Mouse (Mus musculus) cerebellum, adult 2 months (tissue): ENCODE data around the gene Cbl. TPM values are rescaled to one million over a fixed set of nuclear protein-coding genes. Genes with fewer than 3 reads are reported as not detected.

ENCODE experiments used
- DNase-seq, 2 experiments: peaks; one replicate each; pipeline ENCODE4 v3.0.0; 2021
- H3K27ac ChIP-seq: fragments of 200-500 bp; 2 replicates; pipeline ENCODE4 v1.5.1; 2012; ENCODE audit warnings: low read length, control low read depth, inconsistent platforms; ENCODE audit not compliant: insufficient read depth
- H3K27me3 ChIP-seq: fragments of 200-500 bp; 2 replicates; pipeline ENCODE4 v1.6.1; 2012; ENCODE audit warnings: inconsistent platforms, mild to moderate bottlenecking, low read length, moderate library complexity; ENCODE audit not compliant: control insufficient read depth, insufficient read depth
- H3K4me1 ChIP-seq: fragments of 200-500 bp; 2 replicates; pipeline ENCODE4 v1.6.1; 2011; ENCODE audit warnings: low read length; ENCODE audit not compliant: control insufficient read depth, insufficient read depth
- H3K4me3 ChIP-seq: fragments of 200-500 bp; replicated peaks from 2 replicates; pipeline ENCODE3; 2011; ENCODE audit warnings: mild to moderate bottlenecking, low read depth, low read length, control low read depth; ENCODE audit not compliant: insufficient read depth
- CTCF ChIP-seq: fragments of 200-500 bp; IDR thresholded peaks from 2 replicates; pipeline ENCODE4 v1.5.1; 2011; ENCODE audit warnings: low read depth, mild to moderate bottlenecking, control low read depth, low read length, moderate library complexity, borderline replicate concordance; ENCODE audit not compliant: insufficient read depth
- POLR2A ChIP-seq: fragments of 200-500 bp; IDR thresholded peaks from 2 replicates; pipeline ENCODE4 v1.6.1; 2011; ENCODE audit warnings: low read length, control low read depth, borderline replicate concordance; ENCODE audit not compliant: insufficient read depth
- WGBS: fragments of 180-500 bp; shearing (Covaris S2); methylation state at CpG from one replicate; pipeline ENCODE4 v1.1.7; 2018; 5-methylcytosine and 5-hydroxymethylcytosine counted together
- polyA plus RNA-seq: library from polyadenylated mRNA; depleted of rRNA; stranded (reverse); fragments of >200 nt; gene quantifications from 2 replicates; pipeline ENCODE4 v1.2.3, GENCODE M21; 2012; rRNA removed

Cbl gene
- polyA plus RNA-seq, 1 experiment = 14.5 TPM

DNA sequence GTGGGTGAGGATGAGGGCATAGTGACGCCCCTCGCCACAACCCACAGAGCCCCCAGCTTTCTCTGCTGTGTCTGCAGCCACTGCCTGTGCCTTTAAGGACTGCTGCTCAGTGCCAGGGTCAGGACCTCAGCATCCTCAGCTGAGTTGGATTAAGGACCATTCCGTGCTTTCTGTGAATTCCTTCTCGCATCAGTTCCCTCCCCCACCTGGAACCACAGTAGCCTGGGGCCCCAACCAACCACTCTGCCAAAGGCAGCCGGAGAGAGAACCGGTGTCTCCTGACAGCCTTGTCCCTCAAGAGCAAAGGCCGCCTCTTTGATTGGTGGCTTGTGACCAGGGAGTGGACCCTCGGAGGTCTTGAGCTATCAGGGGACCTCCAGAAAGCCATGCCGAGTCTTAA is 132.4 kb downstream of the Cbl start, which contains the start of gene Mfrp:
Gene Mfrp, plus strand, starts transcription at position 240 of the 400 bp plus-strand sequence.
- no peak within 1 kb of the TSS for H3K27ac ChIP-seq
- TF ChIP-seq CTCF (no peak), POLR2A (no peak)
- 73% methylated on average over 9 of the region's 9 CpGs for WGBS
- no peaks in the 10 kb centered on the region for H3K27me3 ChIP-seq
- no peak for DNase-seq
- H3K4me1 ChIP-seq = peaks cover 19% of the 10 kb centered on the region
- no peak within 1 kb of the TSS for H3K4me3 ChIP-seq

DNA sequence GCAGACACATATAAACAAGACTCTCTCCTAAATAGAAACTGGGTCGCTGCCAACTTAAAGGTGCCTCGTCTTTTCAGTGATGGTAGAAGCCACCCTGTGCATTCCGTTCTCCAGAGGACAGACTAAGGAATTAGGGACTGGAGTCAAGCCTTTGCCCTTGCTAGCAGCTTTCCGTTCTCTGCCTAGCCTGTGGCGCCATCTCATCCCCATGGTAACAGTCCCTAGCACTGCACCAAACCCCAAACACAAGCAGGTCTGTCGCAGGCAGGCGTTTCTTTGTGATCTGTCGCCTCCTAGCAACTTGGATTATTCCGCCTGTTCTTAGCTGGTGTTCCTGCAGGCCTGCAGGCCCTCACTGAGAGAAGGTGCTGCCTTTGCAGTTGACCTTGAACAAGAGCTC is 137.3 kb downstream of the Cbl start:
- no peaks in the 10 kb centered on the region for H3K27me3 ChIP-seq
- H3K4me3 ChIP-seq = no peak overlapping the region
- WGBS = 28% methylated on average over 9 of the region's 9 CpGs
- H3K4me1 ChIP-seq = peaks cover 22% of the 10 kb centered on the region
- DNase-seq = no peak
- H3K27ac ChIP-seq = no peak overlapping the region; the same call in 1 of the 2 replicates
- no peak for TF ChIP-seq CTCF
- TF ChIP-seq POLR2A = no peak

GRCm38 (mm10) chr9:44095781-44096180 is 138.1 kb downstream of the Cbl start:
- TF ChIP-seq POLR2A = no peak
- TF ChIP-seq CTCF = no peak
- no peak for DNase-seq
- Histone ChIP-seq H3K27ac (no peak overlapping the region), H3K4me1 (peaks cover 22% of the 10 kb centered on the region), H3K27me3 (no peaks in the 10 kb centered on the region), H3K4me3 (no peak overlapping the region)
- WGBS = 75% methylated on average over 9 of the region's 9 CpGs

GRCm38 (mm10) chr9:44094737-44095136 is 139.1 kb downstream of the Cbl start:
- no peak for DNase-seq
- peaks cover 22% of the 10 kb centered on the region for H3K4me1 ChIP-seq
- 90% methylated on average over 3 of the region's 3 CpGs for WGBS
- no peak overlapping the region for H3K4me3 ChIP-seq
- H3K27ac ChIP-seq = no peak overlapping the region
- no peaks in the 10 kb centered on the region for H3K27me3 ChIP-seq
- TF ChIP-seq POLR2A = no peak
- no peak for TF ChIP-seq CTCF

- peak; percentile 85 to 90 for DNase-seq
- no peak for TF ChIP-seq POLR2A
- TF ChIP-seq CTCF = peak; percentile 89
- Histone ChIP-seq H3K4me1 (peaks cover 30% of the 10 kb centered on the region), H3K4me3 (no peak overlapping the region), H3K27me3 (no peaks in the 10 kb centered on the region), H3K27ac (0 out of 2 replicates have a peak overlapping the region, but pooled peaks have one; percentile 1)
- 17% methylated on average over 24 of the region's 24 CpGs for WGBS
Observed at GRCm38 (mm10) chr9:44093612-44094503, 140.0 kb downstream of the Cbl start.

Other genes with a start within 250 kb of the Cbl start
- 860 and 925 TPM in 2 replicates for gene Thy1, start 190.7 kb downstream of the Cbl start, polyA plus RNA-seq
- 43.5 and 47.1 TPM in 2 replicates for gene Usp2, start 167.0 kb downstream of the Cbl start, polyA plus RNA-seq
- gene Mfrp, start 132.3 kb downstream of the Cbl start, polyA plus RNA-seq = 2.7 and 7.3 TPM in 2 replicates
- 26.0 and 29.1 TPM in 2 replicates for gene C1qtnf5, start 126.8 kb downstream of the Cbl start, polyA plus RNA-seq
- 0.41 and 0.75 TPM in 2 replicates for gene Gm49380, start 120.5 kb downstream of the Cbl start, polyA plus RNA-seq
- gene Rnf26, start 120.5 kb downstream of the Cbl start, polyA plus RNA-seq = 31.2 and 34.0 TPM in 2 replicates
- gene Mcam, start 99.6 kb downstream of the Cbl start, polyA plus RNA-seq = 57.0 and 61.8 TPM in 2 replicates
- 3.7 and 7.0 TPM in 2 replicates for gene Ccdc153, start 6.6 kb upstream of the Cbl start, polyA plus RNA-seq
- gene Pdzd3, start 17.4 kb upstream of the Cbl start, polyA plus RNA-seq = 0.08 and 0.19 TPM in 2 replicates
- gene Nlrx1, start 34.5 kb upstream of the Cbl start, polyA plus RNA-seq = 7.9 and 9.9 TPM in 2 replicates
- 105 and 120 TPM in 2 replicates for gene Abcg4, start 54.6 kb upstream of the Cbl start, polyA plus RNA-seq
- 35.8 and 36.0 TPM in 2 replicates for gene Hinfp, start 71.6 kb upstream of the Cbl start, polyA plus RNA-seq
- 112 and 113 TPM in 2 replicates for gene C2cd2l, start 86.2 kb upstream of the Cbl start, polyA plus RNA-seq
- gene Dpagt1, start 92.0 kb upstream of the Cbl start, polyA plus RNA-seq = 23.5 and 23.6 TPM in 2 replicates
- 63.1 and 63.5 TPM in 2 replicates for gene H2afx, start 100.6 kb upstream of the Cbl start, polyA plus RNA-seq
- 32.2 and 35.4 TPM in 2 replicates for gene Hmbs, start 110.2 kb upstream of the Cbl start, polyA plus RNA-seq
- gene Vps11, start 127.6 kb upstream of the Cbl start, polyA plus RNA-seq = 58.4 and 60.9 TPM in 2 replicates
- gene Hyou1, start 145.4 kb upstream of the Cbl start, polyA plus RNA-seq = 53.2 and 55.0 TPM in 2 replicates
- gene Slc37a4, start 162.8 kb upstream of the Cbl start, polyA plus RNA-seq = 49.8 and 52.2 TPM in 2 replicates
- gene Rps25, start 173.1 kb upstream of the Cbl start, polyA plus RNA-seq = 434 and 456 TPM in 2 replicates
- gene Trappc4, start 173.6 kb upstream of the Cbl start, polyA plus RNA-seq = 97.9 and 103 TPM in 2 replicates
- 50.1 and 53.2 TPM in 2 replicates for gene Ccdc84, start 184.5 kb upstream of the Cbl start, polyA plus RNA-seq
- not detected in 2 replicates for gene Foxr1, start 207.1 kb upstream of the Cbl start, polyA plus RNA-seq
- gene Upk2, start 220.9 kb upstream of the Cbl start, polyA plus RNA-seq = 0.13 TPM in 1 of 2 replicates, not detected in the other
- 22.0 and 22.3 TPM in 2 replicates for gene Bcl9l, start 248.8 kb upstream of the Cbl start, polyA plus RNA-seq